Mouse (Mus musculus) lung, adult 2 months (tissue): ENCODE measurements around the gene Sipa1l2.

Source experiments
- CTCF ChIP-seq: fragments of 200-500 bp; IDR thresholded peaks from 2 replicates; pipeline ENCODE4 v1.5.1; 2011; ENCODE audit warnings: mild to moderate bottlenecking, low read length, control low read depth; ENCODE audit not compliant: insufficient read depth
- POLR2A ChIP-seq: fragments of 200-500 bp; IDR thresholded peaks from 2 replicates; pipeline ENCODE4 v1.6.1; 2011; ENCODE audit warnings: low read depth, mild to moderate bottlenecking, control low read depth, low read length, borderline replicate concordance; ENCODE audit errors: extremely low read depth

- TF ChIP-seq POLR2A (no peak), CTCF (no peak)
These were observed 43.0 kb downstream of the Sipa1l2 start for GRCm38 (mm10) chr8:125526582-125526981.
